Mouse (Mus musculus) CD4-positive, CD25-positive, alpha-beta regulatory T cell, adult 2 months (primary cell): ENCODE data around the gene 1700014D04Rik.
"Not testable (repeated sequence)": the region's sequence is repeated elsewhere in the genome, so short reads cannot be mapped to it uniquely, and the experiment has no call there.

Source experiments
- DNase-seq: peaks from one replicate; pipeline ENCODE4 v3.0.0-alpha.2; 2012; ENCODE audit warnings: low read depth, low spot score

1700014D04Rik gene

DNA sequence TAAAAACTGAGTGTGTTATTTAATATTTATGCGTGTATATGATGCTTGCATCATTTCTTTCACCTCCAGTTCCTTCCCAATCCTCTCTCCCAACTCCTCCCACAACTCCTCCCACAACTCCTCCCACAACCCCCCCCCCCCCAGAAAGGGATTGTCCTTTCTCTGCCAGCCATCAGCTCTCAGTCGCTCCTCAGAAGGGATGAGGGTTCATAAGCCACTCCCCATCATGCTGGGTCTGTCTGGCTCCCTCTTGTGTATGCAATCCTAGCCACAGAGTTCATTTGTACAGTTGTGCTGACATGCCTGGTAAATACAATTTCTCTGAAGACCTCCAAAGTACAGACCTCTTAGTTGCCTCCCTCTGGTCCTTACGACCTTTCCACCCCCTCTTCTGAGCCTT lies 11.4 kb downstream of the 1700014D04Rik start:
- DNase-seq, result peak; percentile 17

DNA sequence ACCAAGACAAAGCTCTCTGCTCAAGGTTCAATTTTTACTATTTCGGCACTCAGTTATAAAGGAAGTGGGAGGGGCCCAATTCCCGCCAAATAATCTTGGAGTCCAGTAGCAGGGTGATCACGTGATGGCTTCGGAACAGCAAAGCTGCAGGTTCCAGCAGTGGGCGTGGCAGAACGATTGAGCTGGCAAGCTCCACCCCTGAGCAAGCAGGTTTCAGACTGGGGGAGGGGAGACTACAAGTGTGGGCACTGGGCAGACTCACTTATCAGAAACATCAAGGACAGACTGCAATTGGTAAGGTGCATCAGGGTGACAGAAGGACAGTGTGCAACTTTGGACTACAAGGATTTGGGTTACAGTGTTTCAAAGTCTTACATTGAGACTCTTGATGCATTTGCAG lies 12.2 kb downstream of the 1700014D04Rik start:
- DNase-seq, result not testable (repeated sequence)

DNA sequence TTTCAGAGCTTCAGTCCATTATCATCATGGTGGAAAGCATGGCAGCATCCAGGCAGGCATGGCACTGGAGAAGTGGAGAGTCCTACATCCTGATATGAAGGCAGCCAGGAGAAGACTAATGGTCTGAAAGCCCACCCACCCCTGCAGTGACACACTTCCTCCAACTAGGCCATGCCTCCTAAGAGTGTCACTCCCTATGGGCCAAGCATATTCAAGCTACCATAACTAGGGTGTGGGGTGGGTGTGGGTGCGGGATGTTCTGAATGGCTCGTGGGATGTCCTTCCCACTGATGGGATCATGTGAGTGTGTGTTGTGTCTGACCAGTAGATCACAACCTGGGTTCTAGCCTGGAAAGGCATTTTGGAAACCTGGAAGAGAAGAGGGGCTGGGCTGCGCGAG lies 12.6 kb downstream of the 1700014D04Rik start:
- DNase-seq, result no peak

DNA sequence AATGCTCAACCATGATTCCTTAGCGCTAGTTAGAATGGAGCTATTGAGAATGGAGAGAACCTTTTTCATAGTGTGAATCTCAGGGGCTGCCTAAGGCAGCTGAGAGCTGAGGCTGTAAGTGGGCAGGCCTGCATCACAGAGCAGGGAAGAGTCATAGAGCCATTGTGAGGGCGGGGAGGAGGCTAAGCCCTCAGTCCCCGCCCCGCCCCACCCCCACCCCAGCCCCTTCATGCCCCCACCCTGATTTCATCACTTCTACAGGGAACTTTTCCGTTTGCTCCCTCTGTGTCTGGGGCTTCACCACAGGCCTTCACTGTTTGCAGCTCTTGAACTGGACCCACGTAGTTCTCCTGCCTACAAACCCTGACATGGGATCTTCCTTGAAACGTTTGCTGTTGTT lies 14.9 kb downstream of the 1700014D04Rik start, which contains the start of gene Spata31d1d:
Gene Spata31d1d, minus strand, starts transcription at position 101 of the 400 bp plus-strand sequence.
- DNase-seq, result no peak

DNA sequence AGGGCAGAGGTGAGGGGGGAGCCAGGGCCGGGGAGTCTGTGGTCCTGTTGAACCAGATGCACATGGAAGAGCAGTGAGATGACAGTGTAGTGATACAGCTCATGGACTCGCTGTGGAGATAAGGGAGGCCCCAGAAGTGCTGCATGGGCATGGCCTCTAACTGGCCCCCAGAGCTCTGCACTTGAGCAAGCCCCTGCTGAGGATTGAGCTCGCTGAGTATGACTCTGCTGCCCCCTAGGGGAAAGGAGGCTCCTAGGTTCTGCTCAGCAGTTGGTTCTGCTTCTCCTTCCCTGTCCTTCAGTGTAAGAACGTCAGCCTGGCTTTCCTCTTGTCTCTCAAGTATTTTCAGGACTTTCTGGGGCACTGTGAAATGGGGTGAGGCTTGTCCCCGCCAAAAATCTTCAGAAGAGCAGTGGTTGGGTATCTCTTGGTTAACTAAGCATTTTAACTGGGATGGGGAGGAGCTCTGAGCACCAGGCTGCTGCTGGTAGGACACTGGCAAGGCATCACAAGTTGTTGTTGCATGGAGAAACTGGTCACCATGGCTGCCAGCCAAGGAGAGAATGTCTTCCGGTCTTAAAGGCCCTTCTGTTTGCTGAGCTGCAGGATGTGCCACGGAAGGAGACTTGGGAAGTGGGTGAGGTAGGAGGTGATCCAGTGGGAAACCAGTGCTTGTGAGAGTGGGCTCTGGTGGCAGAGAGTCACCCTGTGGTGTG lies 18.0 kb downstream of the 1700014D04Rik start:
- DNase-seq, result peak; percentile 89

DNA sequence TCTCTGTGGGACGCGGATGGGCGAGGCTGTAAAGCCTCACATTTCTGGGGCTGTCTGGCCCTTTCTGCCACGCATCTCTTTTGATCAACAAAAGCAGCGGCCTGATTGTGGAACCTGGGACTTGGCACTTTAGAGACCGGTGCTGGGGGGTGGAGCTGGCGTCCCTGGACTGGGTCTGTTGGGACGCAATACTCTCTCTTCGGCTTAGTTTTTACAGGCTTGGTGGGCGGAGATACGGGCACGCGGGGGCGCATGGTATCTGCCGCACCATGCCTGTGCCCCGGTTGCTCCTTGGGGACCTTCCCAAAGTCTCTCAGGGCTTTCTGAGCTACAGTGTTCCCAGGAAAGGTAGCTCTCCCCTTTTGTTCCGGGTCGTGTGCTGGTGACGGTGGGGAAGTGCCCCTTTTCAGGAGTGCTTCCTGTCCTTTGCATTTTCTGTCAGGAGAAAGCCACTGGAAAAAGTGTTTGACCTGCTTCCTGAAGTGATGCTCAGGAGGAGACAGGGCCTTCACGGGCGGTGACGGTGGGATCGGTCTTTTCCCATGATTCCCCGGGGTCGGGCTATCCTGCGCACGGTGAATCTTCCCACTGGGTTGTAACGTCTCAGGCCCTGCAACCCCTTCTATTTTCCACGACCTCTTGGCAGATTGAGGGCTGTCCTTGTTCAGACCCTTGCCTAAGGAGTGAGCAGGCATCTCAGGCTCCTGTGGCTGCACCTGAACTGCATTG lies 20.2 kb downstream of the 1700014D04Rik start:
- no peak for DNase-seq

DNA sequence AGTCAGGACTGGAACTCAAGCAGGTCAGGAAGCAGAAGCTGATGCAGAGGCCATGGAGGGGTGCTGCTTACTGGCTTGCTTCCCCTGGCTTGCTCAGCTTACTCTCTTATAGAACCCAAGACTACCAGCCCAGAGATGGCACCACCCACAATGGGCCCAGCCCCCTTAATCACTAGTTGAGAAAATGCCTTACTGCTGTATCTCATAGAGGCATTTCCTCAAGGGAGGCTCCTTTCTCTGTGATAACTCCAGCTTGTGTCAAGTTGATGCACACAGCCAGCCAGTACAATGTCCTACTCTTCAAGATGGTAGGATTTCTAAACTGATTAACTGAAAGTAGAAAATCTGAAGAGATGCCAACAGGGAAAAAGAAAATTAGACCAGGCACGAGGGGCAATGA lies 24.5 kb downstream of the 1700014D04Rik start:
- not testable (repeated sequence) for DNase-seq

DNA sequence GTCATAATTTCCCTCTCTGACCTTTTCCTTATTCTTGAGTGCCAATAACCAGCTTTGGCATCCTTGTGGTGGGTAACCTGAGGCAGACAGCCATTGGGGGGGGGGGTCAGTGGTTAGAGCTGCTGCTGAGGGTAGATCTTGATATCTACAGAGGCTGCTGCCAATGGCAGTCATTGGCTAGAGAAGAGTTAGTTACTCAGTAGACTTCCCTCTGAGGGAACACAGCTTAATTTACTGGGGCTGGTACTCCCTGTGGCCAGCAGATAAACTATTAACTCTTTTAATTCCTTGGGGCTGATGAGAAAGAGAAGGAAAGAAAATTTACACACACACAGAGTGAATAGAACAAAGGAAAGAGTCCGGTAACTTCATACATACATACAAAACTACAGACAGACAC lies 27.1 kb downstream of the 1700014D04Rik start:
- no peak for DNase-seq

DNA sequence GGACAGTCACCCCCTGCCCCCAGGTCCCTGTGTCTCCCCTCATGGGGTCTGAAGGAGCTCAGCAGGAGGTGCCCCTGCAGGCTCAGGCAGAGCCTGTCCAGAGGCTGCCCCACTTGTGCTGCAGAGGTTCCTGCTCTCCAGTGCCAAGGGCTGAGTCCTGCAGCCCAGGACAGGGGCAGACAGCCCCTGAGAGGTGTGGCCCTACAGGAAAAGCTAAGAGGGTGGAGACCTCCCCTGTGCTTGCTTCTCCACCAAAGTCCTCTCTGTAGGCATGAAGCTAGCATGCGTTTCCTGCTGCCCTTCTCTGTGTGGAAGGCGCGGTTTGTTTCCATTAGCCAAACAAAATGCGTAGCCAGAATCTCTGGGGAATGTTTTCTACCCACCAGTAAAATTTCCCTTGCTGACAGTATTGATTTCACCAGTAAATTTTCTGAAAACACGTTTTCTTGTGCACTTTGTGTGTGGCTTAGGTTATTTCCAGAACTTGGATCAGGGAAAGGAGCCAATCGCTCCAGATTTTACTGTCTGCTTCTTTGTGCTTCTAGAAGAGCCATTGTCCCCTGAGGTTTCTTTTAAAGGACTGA lies 27.6 kb downstream of the 1700014D04Rik start:
- peak; percentile 40 for DNase-seq

DNA sequence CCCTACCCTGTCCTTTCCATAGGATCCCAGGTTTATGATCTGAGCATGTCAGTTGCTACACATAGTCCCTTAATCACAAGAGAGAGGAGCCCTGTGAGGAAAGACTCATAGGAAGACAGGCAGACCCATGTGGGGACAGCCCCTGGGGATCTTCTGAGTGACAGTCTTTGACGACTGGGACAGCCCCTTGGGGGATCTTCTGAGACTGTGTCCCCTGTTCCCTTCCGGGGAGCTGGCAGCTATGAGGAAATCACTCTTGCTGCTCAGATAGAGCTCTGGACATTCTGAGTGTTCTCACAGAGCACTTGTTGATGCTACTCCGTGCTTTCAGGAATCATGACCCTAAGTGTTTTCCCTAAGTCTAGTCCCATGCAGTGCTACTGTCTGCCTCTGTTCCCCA lies 32.8 kb downstream of the 1700014D04Rik start:
- peak; percentile 73 for DNase-seq

DNA sequence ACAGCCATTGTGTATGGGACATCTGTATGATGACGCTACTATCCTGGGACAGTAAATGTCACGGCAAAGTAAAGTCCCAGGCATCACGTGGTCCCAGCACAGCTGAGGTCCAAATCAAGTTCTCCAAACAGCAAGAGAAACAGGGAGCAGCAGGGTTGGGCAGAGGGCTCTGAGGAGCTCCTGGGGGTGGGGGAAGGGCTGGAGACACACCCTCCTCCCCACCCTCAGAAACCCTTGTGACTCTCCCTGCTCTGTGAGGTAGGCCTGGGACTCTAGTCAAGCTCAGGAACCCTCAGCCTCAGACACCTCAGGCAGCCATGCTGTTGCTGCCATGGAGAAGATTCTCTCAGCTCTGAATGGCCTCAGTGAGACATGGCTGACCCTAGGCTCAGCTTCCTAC lies 34.6 kb downstream of the 1700014D04Rik start, which contains the start of gene Spata31d1b:
Gene Spata31d1b, plus strand, starts transcription at position 301 of the 400 bp plus-strand sequence.
- DNase-seq, result not testable (repeated sequence)

DNA sequence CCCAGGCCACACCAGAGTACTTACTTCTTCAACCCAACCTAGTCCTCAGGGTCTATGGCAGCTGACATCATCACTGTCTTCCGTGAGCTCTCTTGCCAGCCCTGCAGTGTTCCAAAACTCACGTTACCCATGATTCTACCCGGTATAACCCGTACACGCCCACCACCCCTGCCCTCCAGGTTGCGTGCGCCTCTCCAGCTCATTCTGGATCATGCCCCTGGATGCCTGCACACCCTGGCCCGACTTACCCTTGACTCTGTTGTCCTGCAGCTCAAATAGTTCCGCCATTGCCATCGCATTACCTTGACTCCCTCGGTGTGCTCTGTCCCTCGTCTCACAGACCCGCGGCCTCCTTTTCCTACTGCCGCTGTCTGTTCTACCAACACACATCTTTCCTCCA lies 36.3 kb downstream of the 1700014D04Rik start, which contains the start of gene Spata31d1a:
Gene Spata31d1a, minus strand, starts transcription at position 101 of the 400 bp plus-strand sequence.
- no peak for DNase-seq

DNA sequence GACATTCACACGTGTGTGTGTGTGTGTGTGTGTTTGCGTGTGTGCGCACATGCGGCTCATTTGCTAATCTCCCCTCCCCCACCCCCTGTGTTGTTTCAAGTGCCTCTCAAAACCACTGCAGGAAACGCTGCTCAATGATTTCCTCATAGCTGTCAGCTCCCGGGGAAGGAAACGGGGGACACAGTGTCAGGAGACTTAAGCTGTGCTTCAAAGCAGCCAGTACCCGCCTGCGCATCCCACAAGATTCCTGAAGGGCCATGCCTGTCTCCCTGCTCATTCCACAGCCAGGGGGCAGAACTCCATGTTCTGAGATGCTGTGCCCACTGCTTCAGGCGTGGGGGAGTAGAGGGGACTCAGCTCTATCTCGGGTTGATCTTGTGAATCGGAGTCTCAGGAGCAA lies 42.0 kb downstream of the 1700014D04Rik start:
- peak; percentile 78 for DNase-seq

DNA sequence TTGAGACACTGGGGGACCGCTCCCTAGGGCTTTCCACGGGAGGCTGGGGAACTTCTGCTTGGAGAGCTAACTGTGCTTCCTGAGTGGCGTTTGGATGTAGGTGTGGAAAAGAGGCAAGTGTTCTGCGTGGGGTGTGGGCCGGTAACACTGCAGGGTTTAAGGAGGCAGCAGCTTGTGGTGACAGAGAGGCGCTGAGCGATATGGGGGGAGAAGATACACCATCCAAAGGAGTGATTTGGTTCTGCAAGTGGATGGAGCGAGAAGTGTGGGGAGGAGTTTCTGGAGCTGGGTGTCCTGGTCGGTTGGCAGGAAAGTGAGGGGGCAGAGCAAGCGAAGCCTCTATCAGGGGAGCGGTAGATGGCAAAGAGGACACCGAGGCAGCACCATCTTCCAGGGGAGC lies 43.0 kb downstream of the 1700014D04Rik start:
- no peak for DNase-seq

DNA sequence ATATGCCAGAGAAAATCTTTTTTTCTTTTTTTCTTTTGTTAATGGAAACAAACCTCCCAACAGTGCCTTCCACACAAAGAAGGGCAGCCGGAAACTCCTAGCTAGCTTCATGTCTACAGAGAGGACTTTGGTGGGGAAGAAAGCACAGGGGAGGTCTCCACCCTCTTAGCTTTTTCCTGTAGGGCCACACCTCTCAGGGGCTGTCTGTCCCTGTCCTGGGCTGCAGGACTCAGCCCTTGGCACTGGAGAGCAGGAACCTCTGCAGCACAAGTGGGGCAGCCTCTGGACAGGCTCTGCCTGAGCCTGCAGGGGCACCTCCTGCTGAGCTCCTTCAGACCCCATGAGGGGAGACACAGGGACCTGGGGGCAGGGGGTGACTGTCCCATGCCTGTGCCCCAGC lies 46.4 kb downstream of the 1700014D04Rik start:
- DNase-seq, result not testable (repeated sequence)

DNA sequence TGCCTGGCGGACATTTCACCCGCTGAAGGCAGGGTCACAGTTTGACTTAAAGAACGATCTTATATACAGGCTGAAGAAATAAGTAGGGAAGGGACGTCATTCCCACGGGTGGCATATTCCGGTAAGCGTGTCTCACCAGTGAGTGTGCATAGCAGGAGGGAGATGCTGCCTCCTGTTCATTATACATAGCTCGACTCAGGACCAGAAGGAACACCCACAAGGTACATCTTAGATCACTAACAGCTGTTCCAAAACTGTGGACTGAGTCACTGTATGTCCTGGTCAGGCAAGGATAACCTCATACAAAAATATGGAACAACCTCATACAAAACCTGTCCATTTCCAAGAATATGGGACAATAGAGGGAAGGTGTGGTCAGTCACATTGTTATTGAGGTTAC lies 47.4 kb downstream of the 1700014D04Rik start:
- DNase-seq, result no peak

DNA sequence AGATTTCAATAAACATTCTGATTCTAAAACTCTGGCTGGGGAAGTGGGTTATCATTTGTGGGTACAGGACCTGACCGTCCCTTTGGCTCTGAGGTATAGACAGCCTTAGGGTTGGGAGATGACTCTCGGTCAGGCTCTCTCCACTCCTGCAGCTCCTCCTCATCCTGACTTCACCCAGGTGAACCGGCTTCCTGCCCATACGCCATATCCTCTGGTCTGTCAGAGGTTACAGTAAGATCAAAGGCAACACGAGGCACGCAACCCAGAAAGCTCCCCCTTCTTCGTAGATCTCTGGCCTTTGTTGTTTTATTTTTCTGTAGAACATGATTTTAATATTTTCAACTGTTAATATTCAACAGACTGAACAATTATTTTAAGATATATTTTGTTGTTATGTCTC lies 50.8 kb downstream of the 1700014D04Rik start:
- DNase-seq, result peak; percentile 58

DNA sequence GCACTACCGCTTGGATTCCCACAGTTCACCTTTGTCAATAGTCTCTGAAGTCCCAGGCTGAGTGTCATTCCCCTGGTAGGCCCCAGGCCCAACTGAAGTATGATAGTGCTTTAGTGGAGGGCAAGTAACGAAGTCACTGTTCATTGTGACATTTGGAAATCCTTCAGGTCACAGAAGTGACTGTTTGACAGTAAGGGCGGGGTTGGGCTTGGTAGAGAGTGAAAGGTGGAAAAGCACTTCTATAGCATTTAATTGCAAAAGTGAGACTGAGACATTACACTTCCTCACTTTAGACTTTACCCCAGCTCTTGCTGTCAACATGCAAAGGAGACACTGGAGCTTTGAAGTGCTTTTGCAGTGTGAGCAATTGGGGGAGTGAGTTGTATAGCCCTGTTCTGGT lies 52.5 kb downstream of the 1700014D04Rik start, which contains the start of gene 4921517D22Rik:
Gene 4921517D22Rik, minus strand, starts transcription at position 101 of the 400 bp plus-strand sequence.
- DNase-seq, result no peak

DNA sequence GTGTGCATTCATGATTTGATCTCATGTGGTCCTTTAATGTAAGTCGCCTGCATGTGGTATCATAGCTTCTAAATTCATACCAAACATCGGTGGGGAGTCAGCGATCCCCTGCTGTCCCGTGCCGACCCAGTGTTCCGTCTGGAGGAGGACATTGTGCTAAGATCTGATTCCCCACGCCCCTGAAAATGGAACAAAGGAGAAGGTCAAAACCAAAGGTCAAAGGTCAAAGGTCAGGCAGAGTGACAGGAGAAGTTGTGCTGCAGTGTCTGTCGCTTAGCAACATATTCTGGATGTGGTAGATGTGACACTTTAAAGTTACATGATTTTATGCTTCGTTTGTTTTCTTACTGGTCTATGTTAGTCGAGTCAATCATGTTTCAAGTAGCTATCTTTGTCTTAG lies 55.1 kb downstream of the 1700014D04Rik start:
- no peak for DNase-seq
